Mouse (Mus musculus) left cerebral cortex, adult 2 months (tissue): Measurements from ENCODE around the gene Hist1h2bn. TPM values are rescaled to one million over a fixed set of nuclear protein-coding genes. Genes with fewer than 3 reads are reported as not detected.
A peak's percentile ranks its signal among the peaks of the same experiment; 100 is the strongest.
"Not testable (repeated sequence)": the region's sequence is repeated elsewhere in the genome, so short reads cannot be mapped to it uniquely, and the experiment has no call there.

ENCODE experiments used
- DNase-seq, 2 experiments: peaks; one replicate each; pipeline ENCODE4 v3.0.0; 2021 to 2022; ENCODE audit warnings: low spot score in 2 of 2, mixed read lengths in 1 of 2; ENCODE audit errors: extremely low spot score in 1 of 2
- H3K27ac ChIP-seq: fragments of 200-600 bp; 2 replicates; pipeline ENCODE4 v1.8.1; 2022
- H3K4me3 ChIP-seq: fragments of 200-600 bp; 2 replicates; pipeline ENCODE4 v1.8.1; 2022
- CTCF ChIP-seq: fragments of 200-600 bp; IDR thresholded peaks from 2 replicates; pipeline ENCODE4 v1.8.1; 2022; ENCODE audit warnings: antibody characterized with exemption, mild to moderate bottlenecking, moderate library complexity
- intact Hi-C: fragments of 180-260 bp; cut with DNase I; formaldehyde crosslinking; loops from one replicate; pipeline ENCODE4 v1.15.1; 2025
- microRNA-seq, 2 experiments: library from miRNA; unstranded; fragments of <30 nt; microRNA quantifications; one replicate each; pipeline ENCODE4 v1.2.0; 2021
- total RNA-seq, 2 experiments: library from RNA; stranded (reverse); gene quantifications; 2 replicates each; pipeline ENCODE4 v1.2.3; 2021

Hist1h2bn gene
- total RNA-seq, 2 experiments from 2014 or later = 8.3 TPM

DNA sequence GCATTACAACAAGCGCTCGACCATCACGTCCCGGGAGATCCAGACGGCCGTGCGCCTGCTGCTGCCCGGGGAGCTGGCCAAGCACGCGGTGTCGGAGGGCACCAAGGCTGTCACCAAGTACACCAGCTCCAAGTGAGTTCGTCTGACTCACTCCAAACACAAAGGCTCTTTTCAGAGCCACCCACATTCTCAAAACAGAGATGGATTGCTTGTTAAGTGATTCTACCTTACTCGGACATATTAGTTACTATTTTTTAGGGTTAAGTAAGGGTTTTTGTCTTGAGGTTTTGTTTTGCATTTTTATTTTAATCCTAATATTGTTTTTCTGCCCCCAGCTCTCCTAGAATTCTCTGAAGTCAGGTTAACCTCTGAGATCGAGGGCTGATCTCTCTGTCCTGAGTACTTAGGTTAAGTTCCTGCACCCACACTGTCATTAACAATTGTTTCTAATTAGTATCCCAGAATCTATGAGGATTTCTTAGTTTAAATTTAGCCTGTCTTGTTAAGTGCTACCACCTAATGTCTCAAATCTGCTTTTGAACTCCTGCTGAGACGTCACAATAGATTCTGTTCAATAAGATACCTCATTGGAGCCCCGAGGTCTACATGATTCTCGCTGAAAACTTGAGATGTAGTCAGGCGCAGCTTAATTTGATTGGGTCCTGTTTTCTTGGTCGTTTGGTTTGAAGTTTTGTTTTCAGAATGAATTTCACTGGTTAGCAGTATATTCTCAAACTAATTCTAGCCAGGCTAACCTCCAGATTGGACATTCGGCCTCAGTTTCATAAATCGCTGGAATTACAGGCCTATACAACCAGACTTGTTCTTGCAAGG is 34.1 kb downstream of the Hist1h2bn start:
- no peak for DNase-seq
- Histone ChIP-seq H3K4me3 (peak overlapping the region; percentile 32), H3K27ac (no peak overlapping the region)
- intact Hi-C loops = loop anchor here (2.0 to 10.0 kb wide), 4 partner anchors 71 to 1907 kb away; partner anchors contain the start of genes Hist1h1e, Hist1h1t, Hist1h2ai and Hist1h2be
- TF ChIP-seq CTCF = no peak

DNA sequence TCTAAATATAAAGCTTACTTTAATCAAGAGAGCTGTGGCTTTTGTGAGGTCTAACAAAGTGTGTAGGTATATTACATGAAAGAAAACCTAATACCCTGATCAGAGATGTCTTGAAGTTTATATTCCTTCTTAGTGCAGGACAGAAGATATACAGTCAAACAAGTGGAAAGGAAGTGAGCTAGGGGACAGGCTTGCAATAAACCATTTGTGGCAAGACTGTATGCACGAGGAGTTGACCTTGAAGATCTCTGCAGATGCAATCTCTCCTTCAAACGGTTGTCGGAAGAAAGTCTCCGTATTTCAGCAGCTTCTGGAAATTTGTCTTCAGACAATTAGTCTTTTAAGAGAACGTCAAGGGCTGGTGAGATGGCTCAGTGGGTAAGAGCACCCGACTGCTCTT is 36.0 kb downstream of the Hist1h2bn start:
- Histone ChIP-seq H3K4me3 (no peak overlapping the region), H3K27ac (no peak overlapping the region)
- DNase-seq = no peak
- TF ChIP-seq CTCF = no peak
- intact Hi-C loops = loop anchor here (10.0 kb wide), 4 partner anchors 55 to 1905 kb away; partner anchors contain the start of genes Hist1h1e, Hist1h1t, Hist1h2be and Hist1h4c

DNA sequence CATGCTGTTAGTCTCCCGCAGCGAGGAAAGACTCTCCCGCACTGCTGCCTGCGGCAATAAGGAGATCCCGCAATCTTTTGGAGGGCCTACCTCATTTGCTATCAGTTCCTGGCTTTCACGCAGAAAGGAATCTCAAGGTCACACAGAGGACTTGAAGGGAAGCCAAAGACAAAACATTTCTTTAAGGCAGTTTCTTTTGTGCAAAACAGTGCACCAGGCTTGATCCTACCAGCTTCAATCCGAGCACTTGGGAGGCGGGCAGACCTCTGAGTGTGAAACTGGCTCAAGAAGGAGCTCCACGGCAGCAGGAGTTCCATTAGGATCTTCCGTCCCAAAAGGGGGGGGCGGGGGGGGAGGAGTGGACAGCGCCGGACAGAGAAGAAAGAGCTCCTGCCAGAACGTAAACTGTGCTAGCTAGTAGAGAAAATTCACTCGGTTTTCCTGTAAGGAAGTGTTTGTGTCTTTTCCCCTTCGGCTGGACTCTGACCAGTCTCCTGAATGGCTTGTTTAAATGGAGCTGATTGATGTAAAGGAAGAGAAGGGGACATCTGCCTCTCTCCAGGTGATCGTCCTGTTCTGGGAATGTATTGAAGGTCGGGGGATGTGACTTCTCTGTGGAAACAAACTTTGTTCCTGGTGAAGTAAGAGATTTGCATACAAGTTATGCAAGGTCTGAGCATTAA is 36.8 kb downstream of the Hist1h2bn start:
- Histone ChIP-seq H3K4me3 (peak overlapping the region; percentile 9; the same call in 1 of the 2 replicates), H3K27ac (no peak overlapping the region)
- no peak for DNase-seq
- intact Hi-C loops = loop anchor here (10.0 kb wide), 1 partner anchor 54 kb away; no protein-coding TSS in a partner anchor
- TF ChIP-seq CTCF = no peak

DNA sequence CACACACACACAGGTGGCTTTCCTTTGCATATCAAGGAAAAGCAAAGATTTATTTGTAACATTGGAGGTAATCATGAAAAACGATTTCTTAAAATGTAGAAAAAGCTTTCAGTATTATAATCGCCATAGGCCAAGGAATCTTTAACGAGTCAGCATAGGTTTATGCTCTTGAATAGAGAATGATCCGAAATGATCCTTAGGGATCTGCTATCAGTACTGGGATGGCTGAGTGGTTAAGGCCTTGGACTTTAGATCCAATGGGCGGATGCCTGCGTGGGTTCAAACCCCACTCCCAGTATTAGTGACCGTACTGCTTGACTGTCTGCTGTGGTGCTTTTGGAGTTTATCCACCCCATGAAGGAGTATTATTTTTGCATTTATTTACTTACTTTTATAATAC is 41.7 kb downstream of the Hist1h2bn start:
- Histone ChIP-seq H3K27ac (no peak overlapping the region), H3K4me3 (no peak overlapping the region)
- no peak for DNase-seq
- no peak for TF ChIP-seq CTCF
- intact Hi-C loops = loop anchor here (10.0 kb wide), 1 partner anchor 49 kb away; no protein-coding TSS in a partner anchor

DNA sequence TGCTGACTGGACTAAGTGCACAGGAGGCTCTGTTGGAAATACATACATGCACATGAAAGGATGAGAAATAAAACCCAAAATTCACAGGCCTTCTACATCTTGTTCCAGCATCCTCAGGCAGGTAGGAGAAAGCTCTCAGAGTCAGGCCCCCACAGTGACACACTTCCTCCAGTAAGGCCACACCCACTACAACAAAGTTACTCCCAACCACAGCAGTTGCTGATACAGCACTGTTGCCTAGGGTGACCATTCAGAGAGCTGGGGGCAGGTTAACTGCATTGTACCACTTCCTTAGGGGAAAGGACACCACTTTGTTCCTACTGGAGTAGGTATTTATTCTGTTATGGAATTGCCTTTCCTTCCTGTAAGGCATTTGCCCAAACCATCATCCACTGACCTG is 43.2 kb downstream of the Hist1h2bn start:
- H3K4me3 ChIP-seq, H3K27ac ChIP-seq, DNase-seq: not testable (repeated sequence)
- intact Hi-C loops = loop anchor here (10.0 kb wide), 1 partner anchor 48 kb away; no protein-coding TSS in a partner anchor

DNA sequence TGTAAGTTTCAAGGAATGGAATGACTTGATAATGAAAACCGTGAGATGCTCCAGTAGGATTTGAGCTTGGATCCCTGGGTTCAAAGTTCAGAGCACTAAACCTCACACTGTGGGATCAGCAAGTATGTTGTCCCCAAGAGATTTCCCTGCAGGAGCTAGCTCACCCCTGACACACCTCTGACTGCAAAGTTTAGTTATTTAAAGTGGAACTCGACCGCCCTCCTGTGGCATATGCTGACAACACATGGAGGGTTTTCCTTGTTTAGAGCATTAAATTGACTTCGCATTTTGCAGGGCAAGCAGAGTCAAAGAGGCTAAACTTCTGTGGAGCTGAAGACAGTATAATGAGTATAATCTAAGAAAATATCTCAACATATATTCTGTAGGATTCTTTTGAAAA is 49.1 kb downstream of the Hist1h2bn start:
- H3K4me3 ChIP-seq, H3K27ac ChIP-seq, intact Hi-C loops, DNase-seq: not testable (repeated sequence)

Small RNAs within 50 kb of the gene (microRNA-seq; reads per million reads assigned to microRNA genes)
- gene Gm44346 (0 reads per million in 2 experiments), gene Gm44357 (0 reads per million in 2 experiments), gene Gm44367 (0 reads per million in 2 experiments), gene Gm44454 (0 reads per million in 2 experiments)

Other genes with a start within 250 kb of the Hist1h2bn start
- 10 to 100 TPM; 14.4 to 19.0 TPM for gene Zkscan8, start 223.0 kb upstream of the Hist1h2bn start, total RNA-seq
- not detected for gene Olfr1366, start 211.3 kb upstream of the Hist1h2bn start, total RNA-seq
- gene Olfr1535, start 194.2 kb upstream of the Hist1h2bn start, total RNA-seq = not detected
- gene Olfr1364, start 172.4 kb upstream of the Hist1h2bn start, total RNA-seq = not detected
- not detected for gene Olfr1362, start 140.1 kb upstream of the Hist1h2bn start, total RNA-seq
- gene Olfr11, start 111.6 kb upstream of the Hist1h2bn start, total RNA-seq = not detected
- not detected for gene Olfr1361, start 90.7 kb upstream of the Hist1h2bn start, total RNA-seq
- gene Olfr1360, start 76.7 kb upstream of the Hist1h2bn start, total RNA-seq = not detected
- gene Olfr1359, start 56.0 kb upstream of the Hist1h2bn start, total RNA-seq = not detected
- 10 to 100 TPM; 23.7 to 28.5 TPM for gene Hist1h2bl, start 38.0 kb upstream of the Hist1h2bn start, total RNA-seq
- gene Hist1h2ai, start 37.7 kb upstream of the Hist1h2bn start, total RNA-seq = 10 to 100 TPM; 25.4 to 32.6 TPM
- gene Hist1h3h, start 36.5 kb upstream of the Hist1h2bn start, total RNA-seq = 10 to 100 TPM; 54.6 to 74.2 TPM
- gene Hist1h2bm, start 32.1 kb upstream of the Hist1h2bn start, total RNA-seq = 1 to 10 TPM; 4.8 to 5.4 TPM
- gene Hist1h4j, start 19.1 kb upstream of the Hist1h2bn start, total RNA-seq = 10 to 100 TPM; 13.9 to 19.4 TPM
- gene Hist1h4k, start 3.6 kb upstream of the Hist1h2bn start, total RNA-seq = 100 to 1,000 TPM; 316 to 377 TPM
- 10 to 100 TPM; 13.2 to 13.5 TPM for gene Hist1h2ak, start 296 bp upstream of the Hist1h2bn start, total RNA-seq
- 1 to 10 TPM; 6.7 to 8.3 TPM for gene Hist1h1b, start 26.5 kb downstream of the Hist1h2bn start, total RNA-seq
- 10 to 100 TPM; 49.9 to 62.3 TPM for gene Hist1h3i, start 29.2 kb downstream of the Hist1h2bn start, total RNA-seq
- gene Hist1h2an, start 33.1 kb downstream of the Hist1h2bn start, total RNA-seq = 1 to 10 TPM in 1 of 2 experiments, not detected in 1; 2.7 TPM
- 1 to 10 TPM; 1.3 to 5.5 TPM for gene Hist1h2bp, start 33.3 kb downstream of the Hist1h2bn start, total RNA-seq
- 10 to 100 TPM; 27.3 to 38.5 TPM for gene Hist1h2bq, start 56.1 kb downstream of the Hist1h2bn start, total RNA-seq
- gene Hist1h2ao, start 56.3 kb downstream of the Hist1h2bn start, total RNA-seq = 10 to 100 TPM; 11.2 to 25.1 TPM
- 100 to 1,000 TPM; 200 to 276 TPM for gene Hist1h4m, start 57.6 kb downstream of the Hist1h2bn start, total RNA-seq
- 10 to 100 TPM; 18.7 to 21.6 TPM for gene Hist1h4n, start 78.1 kb downstream of the Hist1h2bn start, total RNA-seq
- 10 to 100 TPM; 11.2 to 16.1 TPM for gene Hist1h2ap, start 79.4 kb downstream of the Hist1h2bn start, total RNA-seq
- 10 to 100 TPM; 27.0 to 39.1 TPM for gene Hist1h2br, start 79.6 kb downstream of the Hist1h2bn start, total RNA-seq
- gene Zfp184, start 191.0 kb downstream of the Hist1h2bn start, total RNA-seq = 1 to 10 TPM; 3.8 to 3.9 TPM
- gene Pom121l2, start 227.1 kb downstream of the Hist1h2bn start, total RNA-seq = not detected